Mouse (Mus musculus) R1 (cell line): ENCODE measurements around the gene Aspg.

Experiments
- DNase-seq: peaks from one replicate; pipeline ENCODE4 v3.0.0-alpha.2; 2018; ENCODE audit warnings: low read depth, low spot score

Gene Aspg

GRCm38 (mm10) chr12:112151244-112151979 lies 44.9 kb downstream of the Aspg start:
- DNase-seq = no peak

GRCm38 (mm10) chr12:112151980-112152362 lies 45.5 kb downstream of the Aspg start:
- DNase-seq = no peak

- DNase-seq = no peak
Observed at GRCm38 (mm10) chr12:112153597-112153996, 47.1 kb downstream of the Aspg start.

GRCm38 (mm10) chr12:112154476-112154875 lies 48.0 kb downstream of the Aspg start:
- DNase-seq = no peak

- DNase-seq = no peak
Observed at GRCm38 (mm10) chr12:112155218-112156051, 49.0 kb downstream of the Aspg start.

GRCm38 (mm10) chr12:112156804-112157203 lies 50.3 kb downstream of the Aspg start:
- no peak for DNase-seq

GRCm38 (mm10) chr12:112158246-112158645 lies 51.8 kb downstream of the Aspg start:
- no peak for DNase-seq

GRCm38 (mm10) chr12:112158784-112159183 lies 52.3 kb downstream of the Aspg start:
- no peak for DNase-seq

- peak; percentile 74 for DNase-seq
Observed at GRCm38 (mm10) chr12:112163981-112164839, 57.7 kb downstream of the Aspg start.

GRCm38 (mm10) chr12:112164840-112165219 lies 58.4 kb downstream of the Aspg start:
- no peak for DNase-seq

GRCm38 (mm10) chr12:112169240-112169639 lies 62.8 kb downstream of the Aspg start:
- no peak for DNase-seq

GRCm38 (mm10) chr12:112170671-112171574 lies 64.4 kb downstream of the Aspg start:
- no peak for DNase-seq

- DNase-seq = no peak
Observed at GRCm38 (mm10) chr12:112171657-112172056, 65.2 kb downstream of the Aspg start.

GRCm38 (mm10) chr12:112172214-112172613 lies 65.7 kb downstream of the Aspg start:
- DNase-seq = no peak
